Mouse (Mus musculus) lung, postnatal 10 days (tissue): Measurements from ENCODE around the gene Rps17.

Experiments
- DNase-seq: peaks from one replicate; pipeline ENCODE4 v3.0.0; 2021

Rps17 gene

DNA sequence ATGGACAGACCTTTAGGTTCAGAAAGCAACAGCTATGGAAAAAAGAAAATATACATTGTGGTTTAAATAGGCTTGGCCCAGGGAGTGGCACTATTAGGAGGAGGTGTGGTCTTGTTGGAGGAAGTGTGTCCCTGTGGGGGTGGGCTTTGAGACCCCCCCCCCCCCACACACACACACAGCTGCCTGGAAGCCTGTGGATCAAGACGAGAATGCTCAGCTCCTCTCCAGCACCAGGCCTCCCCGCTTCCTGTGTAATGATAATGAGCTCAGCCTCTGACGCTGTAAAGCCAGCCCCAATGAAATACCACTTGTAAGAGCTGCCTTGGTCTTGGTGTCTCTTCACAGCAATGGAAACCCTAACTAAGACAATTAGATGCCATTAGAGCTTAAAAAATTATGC is 14.3 kb downstream of the Rps17 start:
- DNase-seq, result no peak

DNA sequence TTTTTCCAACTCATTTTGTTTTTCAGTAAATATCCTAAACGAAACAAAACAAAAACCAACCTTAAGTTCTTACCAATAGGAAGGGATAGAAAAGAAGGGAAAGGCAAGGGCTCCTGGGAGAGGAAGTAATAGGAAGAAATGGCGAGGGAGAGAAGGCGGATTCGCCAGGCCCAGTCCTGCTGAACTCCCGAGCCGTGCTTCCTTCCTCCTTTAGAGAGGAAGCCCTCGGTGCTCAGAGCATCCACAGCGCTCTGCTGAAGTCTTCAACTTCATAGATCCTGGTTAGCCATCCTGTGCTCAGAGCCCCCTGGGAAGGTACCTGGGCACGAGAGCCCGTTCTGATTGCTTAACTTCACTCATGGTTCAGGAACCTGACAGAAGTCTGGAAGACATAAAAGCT is 17.4 kb downstream of the Rps17 start:
- DNase-seq, result no peak

DNA sequence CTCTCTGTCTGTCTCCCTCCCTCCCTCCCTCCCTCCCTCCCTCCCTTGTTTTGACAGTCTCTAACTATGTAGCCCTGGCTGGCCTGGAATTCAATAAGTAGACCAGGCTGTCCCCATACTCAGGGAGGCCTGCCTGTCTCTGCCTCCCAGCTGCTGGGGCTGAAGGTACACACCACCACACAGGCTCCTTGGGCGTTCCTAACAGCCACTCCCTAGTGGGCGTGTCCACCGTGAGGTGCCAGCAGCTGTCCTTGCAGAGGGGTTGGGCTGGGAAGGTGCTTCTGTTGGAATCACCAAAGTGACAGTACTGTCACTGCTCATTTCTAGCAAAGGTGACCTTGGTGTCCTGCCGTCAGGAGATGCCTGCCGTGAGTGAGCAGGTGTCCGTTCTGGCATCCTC is 18.2 kb downstream of the Rps17 start:
- no peak for DNase-seq

DNA sequence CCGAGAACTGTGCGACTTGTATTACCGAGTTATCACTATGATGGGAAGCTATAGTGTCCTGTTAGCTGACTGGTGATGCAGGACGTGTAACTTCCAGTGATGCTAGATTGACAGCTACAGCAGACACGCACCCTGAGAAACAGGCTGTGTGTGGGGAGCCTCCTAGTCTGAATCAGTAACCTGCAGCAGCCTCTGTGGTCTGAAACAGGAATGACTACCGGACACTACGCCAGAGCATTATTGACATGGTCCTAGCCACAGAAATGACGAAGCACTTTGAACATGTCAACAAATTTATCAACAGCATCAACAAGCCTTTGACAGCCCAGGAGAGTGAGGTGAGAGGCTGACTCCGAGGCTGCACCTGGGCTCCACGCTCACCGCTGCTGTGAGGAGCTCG is 19.0 kb downstream of the Rps17 start:
- no peak for DNase-seq

DNA sequence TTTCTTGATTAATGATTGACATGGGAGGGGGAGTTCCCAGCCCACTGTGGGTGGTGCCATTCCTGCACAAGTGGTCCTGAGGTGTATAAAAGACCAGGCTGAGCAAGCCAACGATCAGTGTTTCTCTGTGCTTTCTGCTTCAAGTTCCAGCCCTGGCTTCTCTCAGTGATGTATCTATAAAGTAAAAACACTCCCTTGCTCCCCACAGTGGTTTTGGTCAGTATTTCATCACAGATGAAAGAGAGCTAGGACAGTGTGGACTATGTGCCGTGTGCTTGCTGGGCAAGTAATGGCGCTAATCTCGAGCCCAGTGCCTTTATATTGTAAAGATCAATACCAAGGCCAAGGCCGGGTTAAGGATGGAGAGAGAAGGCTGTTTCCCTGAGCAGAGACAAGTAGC is 23.3 kb downstream of the Rps17 start:
- DNase-seq, result no peak

DNA sequence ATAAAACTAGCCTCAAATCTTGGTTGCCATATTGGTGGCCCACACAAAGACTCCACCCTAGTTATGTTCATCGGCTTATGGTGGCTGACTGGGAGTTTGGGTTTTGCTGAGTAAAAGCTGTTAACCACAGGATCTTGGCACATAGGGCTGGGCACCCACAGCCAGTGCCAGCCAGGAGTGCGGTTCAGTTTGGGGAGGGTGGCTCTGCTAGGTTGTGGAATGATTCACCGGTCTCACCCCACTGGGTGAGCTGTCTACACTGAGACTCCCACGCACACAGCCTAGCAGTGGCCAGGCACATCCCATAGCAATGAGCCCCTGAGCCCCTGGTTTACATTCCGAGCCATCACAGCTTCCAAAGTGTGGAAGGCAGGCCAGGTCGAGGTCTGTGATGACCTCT is 25.3 kb downstream of the Rps17 start:
- DNase-seq, result no peak

DNA sequence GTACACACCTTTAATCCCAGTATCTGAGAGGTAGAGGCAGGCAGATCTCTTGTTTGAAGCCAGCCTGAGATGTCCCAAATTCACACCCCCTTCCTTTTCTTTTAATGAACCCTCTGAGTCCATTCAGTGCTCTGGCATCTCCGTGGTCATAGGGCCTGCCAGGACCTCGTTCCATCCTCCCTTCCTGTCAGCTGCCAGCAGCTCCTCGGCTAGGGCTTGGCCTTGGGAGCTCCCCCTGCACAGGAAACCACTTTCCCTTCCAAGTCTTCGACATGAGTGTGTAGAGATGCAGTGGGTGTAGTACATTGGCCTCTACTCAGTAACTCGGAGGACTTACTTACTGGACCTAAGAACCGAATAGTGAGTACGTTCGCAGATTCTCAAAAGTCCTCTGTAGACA is 29.5 kb downstream of the Rps17 start:
- DNase-seq, result peak; percentile 53

DNA sequence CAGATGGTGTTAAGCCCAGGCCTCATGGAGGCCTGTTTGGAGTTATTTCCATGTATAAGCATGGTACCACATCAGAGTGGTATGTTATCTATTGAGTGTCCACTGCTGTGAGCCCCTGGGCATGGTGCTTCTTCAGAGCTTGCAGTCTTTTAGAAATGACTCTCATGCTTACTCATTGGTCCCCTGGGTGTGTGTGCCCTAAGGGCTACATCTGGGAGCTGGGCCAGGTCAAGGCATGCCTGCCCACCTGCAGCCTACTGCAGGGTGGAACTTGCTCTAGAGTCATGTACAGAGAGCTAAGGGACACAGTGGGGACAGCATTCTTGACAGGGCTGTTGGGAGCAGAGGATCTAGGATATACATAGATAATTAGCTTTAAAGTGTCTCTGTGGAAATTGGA is 33.5 kb downstream of the Rps17 start:
- DNase-seq, result no peak

DNA sequence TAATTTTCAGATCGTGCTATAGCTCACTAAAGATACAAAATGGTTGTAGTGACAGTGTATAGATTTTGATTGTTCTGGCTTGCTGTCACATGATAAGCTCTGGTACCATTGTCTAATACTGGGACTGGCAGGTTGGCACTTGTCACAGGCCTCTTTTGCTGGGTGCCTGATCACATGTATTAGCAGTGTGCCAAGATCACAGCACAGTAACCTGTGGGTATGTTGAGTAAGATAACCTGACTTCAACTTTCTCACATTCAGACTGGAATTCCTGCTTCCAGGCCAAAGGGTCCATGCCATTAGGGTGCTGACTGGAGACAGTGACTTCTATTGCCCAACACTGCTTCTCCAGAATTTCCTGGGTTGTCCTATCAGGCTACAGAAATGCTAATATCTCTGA is 33.9 kb downstream of the Rps17 start:
- no peak for DNase-seq

DNA sequence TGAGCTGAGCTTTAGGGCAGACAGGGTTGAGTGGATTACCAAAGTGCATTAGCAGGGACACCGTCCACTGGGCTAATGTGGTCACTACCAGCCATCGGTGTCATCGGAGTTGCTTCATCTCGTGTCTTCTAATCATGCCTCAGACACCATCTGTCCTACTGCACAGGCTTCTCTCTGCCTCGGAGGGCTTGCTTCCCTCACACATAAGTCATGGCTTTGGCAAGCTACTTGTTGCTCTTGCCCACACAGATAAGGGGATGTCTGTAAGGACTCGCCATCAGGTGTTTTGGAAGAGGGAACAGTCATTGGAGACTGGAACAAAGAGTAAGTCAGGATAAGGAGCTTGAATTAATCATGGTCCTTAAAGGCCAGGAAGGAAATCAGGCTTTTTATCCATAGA is 35.8 kb downstream of the Rps17 start:
- no peak for DNase-seq

DNA sequence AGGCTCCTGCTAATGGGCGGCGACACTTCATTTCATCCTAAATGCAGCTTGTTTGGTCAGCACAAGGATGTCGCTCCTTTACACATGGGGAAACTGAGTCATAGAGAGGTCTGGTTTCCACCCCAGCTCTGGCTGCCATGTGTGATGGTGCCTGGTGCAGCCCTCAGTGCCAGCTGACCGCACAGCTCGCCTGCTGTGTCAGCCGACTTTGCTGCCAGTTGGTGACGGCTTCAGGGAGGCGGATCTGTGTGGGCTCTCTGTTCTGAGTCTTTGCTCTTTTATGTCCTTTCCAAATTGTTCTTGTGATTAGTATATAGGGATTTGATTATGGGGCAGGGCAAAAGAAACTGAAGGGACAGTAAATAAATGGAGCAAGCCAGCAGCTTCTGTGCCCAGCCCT is 37.3 kb downstream of the Rps17 start:
- DNase-seq, result no peak

DNA sequence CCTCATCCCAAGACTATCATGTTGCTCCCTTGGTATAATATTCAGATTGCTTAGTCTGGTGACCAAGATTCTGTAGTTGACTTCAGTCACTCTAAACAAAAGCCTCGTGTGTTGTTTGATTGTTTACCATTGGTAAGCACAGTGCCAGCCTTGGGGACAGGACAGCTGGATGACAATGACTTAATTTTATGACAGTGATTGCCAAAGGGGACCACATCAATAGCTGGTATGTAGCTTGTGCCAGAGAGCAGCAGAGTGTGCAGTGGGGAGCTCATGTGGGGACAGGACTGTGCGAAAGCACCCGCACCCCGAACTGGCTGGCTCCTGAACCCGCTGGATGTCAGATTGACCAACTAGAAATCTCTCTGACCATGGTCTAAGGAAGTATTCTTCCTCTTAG is 40.4 kb downstream of the Rps17 start:
- no peak for DNase-seq

DNA sequence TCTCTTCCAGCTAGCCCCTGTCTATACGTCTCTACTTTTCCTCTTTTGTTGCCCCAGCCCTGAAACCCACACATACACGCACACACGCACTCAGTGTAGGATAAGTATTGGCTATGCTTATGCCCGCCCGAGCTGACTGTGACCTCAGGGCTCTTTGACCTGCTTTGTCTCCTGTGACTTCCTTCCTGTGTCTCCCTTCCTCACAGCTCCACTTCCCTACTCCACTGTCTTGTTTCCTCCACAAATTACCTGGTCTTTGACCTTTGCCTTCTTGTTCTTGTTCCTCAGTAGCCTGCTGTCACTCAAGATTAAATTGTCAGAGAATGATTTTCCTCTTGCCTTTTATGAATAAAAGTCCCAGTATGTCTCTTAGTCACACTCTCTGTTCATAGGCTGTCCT is 41.0 kb downstream of the Rps17 start:
- DNase-seq, result no peak

DNA sequence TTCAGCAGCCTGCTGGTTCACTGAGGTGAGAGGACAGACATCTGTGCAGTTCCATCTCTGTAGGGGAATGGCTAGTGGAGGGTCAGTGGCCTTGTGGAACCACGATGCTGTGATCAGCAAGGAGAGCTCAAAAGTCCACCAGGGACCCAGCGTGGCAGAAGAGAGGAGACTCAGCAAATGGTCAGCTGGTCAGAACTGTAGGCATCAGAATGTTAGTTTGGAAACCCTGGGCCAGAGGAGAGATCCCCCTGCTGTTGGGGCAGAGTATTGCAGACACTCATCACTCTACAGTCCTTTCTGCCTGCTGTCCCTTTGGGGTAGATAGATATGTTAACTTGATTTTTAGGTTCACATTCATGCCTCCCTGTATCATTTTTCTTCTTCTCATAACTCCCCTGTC is 41.4 kb downstream of the Rps17 start:
- peak; percentile 14 for DNase-seq

DNA sequence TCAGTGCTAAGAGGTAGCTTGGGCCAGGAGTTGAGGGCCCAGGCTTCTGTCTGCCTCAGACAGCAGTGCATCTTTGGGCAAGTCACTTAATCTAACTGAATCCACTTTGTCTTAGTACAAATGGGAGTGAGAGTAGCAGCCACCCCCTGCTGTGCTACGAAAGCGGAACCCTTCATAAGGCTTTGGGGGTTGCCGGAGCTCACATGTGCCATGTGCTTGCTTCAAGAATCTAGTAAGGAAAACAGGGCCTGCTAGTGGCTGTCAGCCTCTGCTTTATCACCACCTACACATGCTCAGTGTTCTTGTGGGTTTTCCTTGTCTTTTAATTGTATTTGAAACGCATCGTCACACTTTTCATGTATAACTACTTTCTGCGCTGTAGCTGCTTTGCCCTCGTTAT is 43.7 kb downstream of the Rps17 start:
- no peak for DNase-seq

DNA sequence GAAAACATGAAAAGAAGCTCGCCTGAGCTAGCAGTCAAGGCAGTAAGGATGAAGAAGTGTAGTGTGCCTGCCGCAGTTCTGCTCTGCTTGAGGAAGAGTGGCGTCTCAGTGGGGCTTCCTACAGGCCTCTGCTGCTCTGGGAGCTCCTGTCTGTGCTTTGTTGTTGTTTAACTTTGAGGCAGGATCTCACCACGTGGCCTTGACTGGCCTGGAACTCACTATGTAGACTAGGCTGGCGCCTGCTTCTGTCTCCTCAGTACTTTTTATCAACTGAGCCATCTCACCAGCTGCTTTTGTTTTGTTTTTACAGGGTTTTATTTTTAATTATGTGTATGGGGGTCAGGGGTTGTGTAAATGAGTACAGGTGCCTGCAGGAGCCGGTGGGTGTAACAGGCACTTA is 46.8 kb downstream of the Rps17 start:
- DNase-seq, result no peak

DNA sequence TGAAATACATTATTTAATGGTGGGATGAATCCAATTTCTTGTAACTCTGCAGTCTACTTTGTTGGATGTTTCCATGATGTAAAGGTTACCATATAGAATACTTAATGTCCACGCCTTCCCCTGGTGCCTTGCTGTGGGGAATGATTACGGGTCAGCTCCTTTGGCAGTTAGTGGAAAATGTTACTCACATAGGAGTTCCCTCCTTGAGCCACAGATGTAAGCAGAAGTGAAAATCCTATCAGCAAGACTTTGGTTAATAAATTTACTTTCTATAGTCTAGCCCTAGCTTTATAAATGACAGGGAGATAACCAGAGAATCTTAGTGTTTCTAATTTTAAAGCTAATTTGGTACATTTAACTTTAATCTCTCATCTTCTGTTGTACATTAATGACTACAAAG is 49.9 kb downstream of the Rps17 start:
- no peak for DNase-seq
